Mouse (Mus musculus) cortical plate, adult 2 months (tissue): ENCODE measurements around the gene Fgf6. TPM values are rescaled to one million over a fixed set of nuclear protein-coding genes. Genes with fewer than 3 reads are reported as not detected.

ENCODE experiments used
- H3K27ac ChIP-seq: fragments of 200-500 bp; 2 replicates; pipeline ENCODE4 v1.5.1; 2012; ENCODE audit warnings: low read length, control low read depth, inconsistent platforms; ENCODE audit not compliant: insufficient read depth
- H3K4me1 ChIP-seq: fragments of 200-500 bp; 2 replicates; pipeline ENCODE4 v1.6.1; 2011; ENCODE audit warnings: low read length; ENCODE audit not compliant: control insufficient read depth, insufficient read depth
- H3K4me3 ChIP-seq: fragments of 200-500 bp; 2 replicates; pipeline ENCODE4 v1.5.1; 2011; ENCODE audit warnings: mild to moderate bottlenecking, low read length, control low read depth; ENCODE audit not compliant: insufficient read depth
- CTCF ChIP-seq: fragments of 200-500 bp; IDR thresholded peaks from 2 replicates; pipeline ENCODE4 v1.5.1; 2011; ENCODE audit warnings: mild to moderate bottlenecking, control low read depth, low read length; ENCODE audit not compliant: insufficient read depth; ENCODE audit errors: extremely low read depth
- POLR2A ChIP-seq: fragments of 200-500 bp; IDR thresholded peaks from 2 replicates; pipeline ENCODE4 v1.6.1; 2011; ENCODE audit warnings: mild to moderate bottlenecking, low read length, control low read depth; ENCODE audit not compliant: insufficient read depth; ENCODE audit errors: extremely low read depth
- polyA plus RNA-seq: library from polyadenylated mRNA; depleted of rRNA; stranded (reverse); fragments of >200 nt; gene quantifications from 2 replicates; pipeline ENCODE4 v1.2.3, GENCODE M21; 2012; rRNA removed

Gene Fgf6
- polyA plus RNA-seq = not detected in 2 replicates

GRCm38 (mm10) chr6:127014906-127015770 is at the start of gene Fgf6:
Fgf6 (plus strand) TSS chr6:127015586.
- TF ChIP-seq CTCF (no peak), POLR2A (no peak)
- H3K27ac ChIP-seq = no peak within 1 kb of the TSS
- H3K4me3 ChIP-seq = no peak within 1 kb of the TSS
- no peaks in the 10 kb centered on the region for H3K4me1 ChIP-seq

GRCm38 (mm10) chr6:126966241-126967026 is 49.0 kb upstream of the Fgf6 start:
- no peak overlapping the region for H3K27ac ChIP-seq
- no peaks in the 10 kb centered on the region; the same call in 1 of the 2 replicates for H3K4me1 ChIP-seq
- H3K4me3 ChIP-seq = no peak overlapping the region
- TF ChIP-seq CTCF (no peak), POLR2A (no peak)

- TF ChIP-seq POLR2A (no peak), CTCF (no peak)
- H3K4me3 ChIP-seq = no peak overlapping the region
- no peak overlapping the region for H3K27ac ChIP-seq
- no peaks in the 10 kb centered on the region for H3K4me1 ChIP-seq
Observed at GRCm38 (mm10) chr6:126981539-126982234, 33.7 kb upstream of the Fgf6 start.

GRCm38 (mm10) chr6:126993676-126994075 is 21.7 kb upstream of the Fgf6 start:
- Histone ChIP-seq H3K4me1 (no peaks in the 10 kb centered on the region), H3K27ac (no peak overlapping the region), H3K4me3 (no peak overlapping the region)
- no peak for TF ChIP-seq CTCF
- no peak for TF ChIP-seq POLR2A

GRCm38 (mm10) chr6:126995494-126995893 is 19.9 kb upstream of the Fgf6 start:
- TF ChIP-seq CTCF (no peak), POLR2A (no peak)
- H3K4me3 ChIP-seq = no peak overlapping the region
- no peak overlapping the region for H3K27ac ChIP-seq
- no peaks in the 10 kb centered on the region for H3K4me1 ChIP-seq

- H3K4me1 ChIP-seq = no peaks in the 10 kb centered on the region
- no peak for TF ChIP-seq CTCF
- no peak for TF ChIP-seq POLR2A
- H3K4me3 ChIP-seq = no peak overlapping the region
- no peak overlapping the region for H3K27ac ChIP-seq
Observed at GRCm38 (mm10) chr6:126996399-126996798, 19.0 kb upstream of the Fgf6 start.

GRCm38 (mm10) chr6:127005646-127006045 is 9.7 kb upstream of the Fgf6 start:
- TF ChIP-seq CTCF (no peak), POLR2A (no peak)
- Histone ChIP-seq H3K4me3 (no peak overlapping the region), H3K4me1 (no peaks in the 10 kb centered on the region), H3K27ac (no peak overlapping the region)

- H3K4me1 ChIP-seq = no peaks in the 10 kb centered on the region
- H3K27ac ChIP-seq = no peak overlapping the region
- no peak overlapping the region for H3K4me3 ChIP-seq
- TF ChIP-seq POLR2A (no peak), CTCF (no peak)
Observed at GRCm38 (mm10) chr6:127006551-127006950, 8.8 kb upstream of the Fgf6 start.

- TF ChIP-seq CTCF (no peak), POLR2A (no peak)
- no peaks in the 10 kb centered on the region for H3K4me1 ChIP-seq
- H3K4me3 ChIP-seq = no peak overlapping the region
- no peak overlapping the region for H3K27ac ChIP-seq
Observed at GRCm38 (mm10) chr6:127010021-127010420, 5.4 kb upstream of the Fgf6 start.
